Mouse (Mus musculus) embryonic fibroblast, embryonic 13.5 days (primary cell): Measurements from ENCODE around the gene Gm3002. TPM values are rescaled to one million over a fixed set of nuclear protein-coding genes. Genes with fewer than 3 reads are reported as not detected.
"Not testable (repeated sequence)": the region's sequence is repeated elsewhere in the genome, so short reads cannot be mapped to it uniquely, and the experiment has no call there.

ENCODE experiments used
- H3K27ac ChIP-seq: 2 replicates; pipeline ENCODE4 v1.5.1; 2012; ENCODE audit warnings: low read length, control low read depth, inconsistent platforms; ENCODE audit not compliant: insufficient read depth
- H3K4me1 ChIP-seq: 2 replicates; pipeline ENCODE4 v1.6.1; 2011; ENCODE audit warnings: low read length; ENCODE audit not compliant: control insufficient read depth, insufficient read depth
- H3K4me3 ChIP-seq: 2 replicates; pipeline ENCODE4 v1.5.1; 2011; ENCODE audit warnings: mild to moderate bottlenecking, control low read depth, low read length; ENCODE audit not compliant: insufficient read depth
- polyA plus RNA-seq: library from polyadenylated mRNA; stranded (reverse); fragments of >200 nt; gene quantifications from 2 replicates; pipeline ENCODE4 v1.2.4, GENCODE M21; 2011; ENCODE audit warnings: low read depth; ENCODE audit not compliant: missing spikeins, insufficient read length

The Gm3002 gene
- not detected in 2 replicates for polyA plus RNA-seq

- not testable (repeated sequence) for H3K27ac ChIP-seq, H3K4me3 ChIP-seq, H3K4me1 ChIP-seq
Observed at GRCm38 (mm10) chr14:3809774-3810173, at the start of gene Gm3002. Gene Gm3002, plus strand, starts transcription at chr14:3810074.

GRCm38 (mm10) chr14:3845945-3846344 is 36.1 kb downstream of the Gm3002 start, which contains the start of gene Gm3033:
Gene Gm3033, plus strand, starts transcription at chr14:3846245.
- H3K4me3 ChIP-seq, H3K4me1 ChIP-seq, H3K27ac ChIP-seq: not testable (repeated sequence)

GRCm38 (mm10) chr14:3883872-3884271 is 74.0 kb downstream of the Gm3002 start, which contains the start of gene Gm2916:
Gene Gm2916, plus strand, starts transcription at chr14:3884172.
- not testable (repeated sequence) for H3K27ac ChIP-seq, H3K4me1 ChIP-seq, H3K4me3 ChIP-seq

GRCm38 (mm10) chr14:3931456-3931855 is 121.6 kb downstream of the Gm3002 start, which contains the start of gene Gm3029:
Gene Gm3029, plus strand, starts transcription at chr14:3931756.
- not testable (repeated sequence) for H3K4me1 ChIP-seq, H3K27ac ChIP-seq, H3K4me3 ChIP-seq

GRCm38 (mm10) chr14:3963247-3963646 is 153.4 kb downstream of the Gm3002 start, which contains the start of gene Gm3095:
Gene Gm3095, plus strand, starts transcription at chr14:3963547.
- H3K27ac ChIP-seq, H3K4me3 ChIP-seq, H3K4me1 ChIP-seq: not testable (repeated sequence)

- not testable (repeated sequence) for H3K27ac ChIP-seq, H3K4me1 ChIP-seq, H3K4me3 ChIP-seq
Observed at GRCm38 (mm10) chr14:3998094-3998493, 188.2 kb downstream of the Gm3002 start, which contains the start of gene Gm3099. Gene Gm3099, plus strand, starts transcription at chr14:3998394.

Other genes starting within 250 kb of the Gm3002 start
- gene Gm3012, start 175.6 kb upstream of the Gm3002 start, polyA plus RNA-seq, result not detected in 2 replicates
- not detected in 2 replicates for gene Gm3020, start 158.0 kb upstream of the Gm3002 start, polyA plus RNA-seq
- not detected in 2 replicates for gene Gm3043, start 121.3 kb upstream of the Gm3002 start, polyA plus RNA-seq
- not detected in 2 replicates for gene Gm3033, start 36.2 kb downstream of the Gm3002 start, polyA plus RNA-seq
- not detected in 2 replicates for gene Gm2916, start 74.1 kb downstream of the Gm3002 start, polyA plus RNA-seq
- gene Gm3029, start 121.7 kb downstream of the Gm3002 start, polyA plus RNA-seq, result not detected in 2 replicates
- gene Gm3095, start 153.5 kb downstream of the Gm3002 start, polyA plus RNA-seq, result not detected in 2 replicates
- gene Gm3099, start 188.3 kb downstream of the Gm3002 start, polyA plus RNA-seq, result not detected in 2 replicates
- not detected in 2 replicates for gene Gm5796, start 213.9 kb downstream of the Gm3002 start, polyA plus RNA-seq